Mouse (Mus musculus) neural tube, embryonic 15.5 days (tissue): Measurements from ENCODE around the gene Mycbp2. TPM values are rescaled to one million over a fixed set of nuclear protein-coding genes. Genes with fewer than 3 reads are reported as not detected.

Experiments
- ATAC-seq: fragments of 200-750 bp; cut with Nextera tagmentation; 2 replicates; pipeline ENCODE4 v1.8.0; 2017; ENCODE audit warnings: mild to moderate bottlenecking, moderate TSS enrichment, moderate library complexity; ENCODE audit not compliant: low FRiP score
- H3K27ac ChIP-seq: fragments of 300-500 bp; sonication (generic); replicated peaks from 2 replicates; pipeline ENCODE4 v1.5.1; 2015; ENCODE audit warnings: mild to moderate bottlenecking, inconsistent platforms
- H3K27me3 ChIP-seq: fragments of 300-500 bp; sonication (generic); replicated peaks from 2 replicates; pipeline ENCODE4 v1.6.1; 2015; ENCODE audit warnings: inconsistent platforms
- H3K36me3 ChIP-seq: fragments of 300-500 bp; sonication (generic); 2 replicates; pipeline ENCODE4 v1.6.1; 2015; ENCODE audit warnings: inconsistent platforms
- H3K4me1 ChIP-seq: fragments of 300-500 bp; sonication (generic); 2 replicates; pipeline ENCODE4 v1.6.1; 2015; ENCODE audit warnings: inconsistent platforms
- H3K4me2 ChIP-seq: fragments of 300-500 bp; sonication (generic); 2 replicates; pipeline ENCODE4 v1.6.1; 2015; ENCODE audit warnings: inconsistent platforms, mild to moderate bottlenecking, moderate library complexity
- H3K4me3 ChIP-seq: fragments of 300-500 bp; sonication (generic); replicated peaks from 2 replicates; pipeline ENCODE4 v1.5.1; 2015; ENCODE audit warnings: mild to moderate bottlenecking, inconsistent platforms
- H3K9ac ChIP-seq: fragments of 300-500 bp; sonication (generic); replicated peaks from 2 replicates; pipeline ENCODE4 v1.6.1; 2015; ENCODE audit warnings: mild to moderate bottlenecking, inconsistent platforms
- H3K9me3 ChIP-seq: fragments of 300-500 bp; sonication (generic); replicated peaks from 2 replicates; pipeline ENCODE4 v1.6.1; 2016; ENCODE audit warnings: inconsistent platforms
- WGBS: fragments of 180-500 bp; shearing (Covaris S2); methylation state at CpG from one replicate; pipeline ENCODE4 v1.1.7; 2015; ENCODE audit warnings: mixed read lengths; 5-methylcytosine and 5-hydroxymethylcytosine counted together
- polyA plus RNA-seq: library from polyadenylated mRNA; unstranded; fragments of >200 nt; fragmentation: Nextera tagmentation; extraction: Ambion mirVana; gene quantifications from 2 replicates; pipeline ENCODE4 v1.2.1, GENCODE M21; 2015

The Mycbp2 gene
- polyA plus RNA-seq, 1 experiment from 2014 or later = 57.9 TPM

DNA sequence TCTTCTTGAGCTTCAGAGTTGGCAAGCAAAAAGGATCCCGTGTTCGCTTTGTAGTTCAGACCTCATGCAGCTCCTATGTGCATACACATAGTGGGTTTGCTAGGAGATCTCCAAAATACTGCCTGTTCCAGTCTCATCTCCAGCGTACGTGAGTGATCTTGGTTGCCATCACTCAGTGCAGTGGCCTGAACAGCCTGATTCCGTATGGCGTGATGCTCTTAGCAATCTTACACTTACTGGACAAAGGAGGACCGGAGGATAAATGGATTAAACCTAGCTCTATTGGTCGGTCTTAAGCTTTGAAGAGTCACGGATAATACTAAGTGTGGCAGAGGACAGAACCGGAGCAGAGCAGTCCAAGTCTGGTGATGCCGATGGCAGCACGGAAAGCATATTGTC is 277.1 kb downstream of the Mycbp2 start:
- Histone ChIP-seq H3K4me1 (peaks cover 15% of the 10 kb centered on the region), H3K9me3 (no peaks in the 10 kb centered on the region), H3K9ac (peak overlapping the region; percentile 63), H3K4me3 (peak overlapping the region; percentile 69), H3K27ac (peak overlapping the region; percentile 82), H3K36me3 (peaks cover 7% of the 10 kb centered on the region; the same call in 1 of the 2 replicates), H3K27me3 (no peaks in the 10 kb centered on the region), H3K4me2 (peak overlapping the region; percentile 87)
- peak; percentile 70; the same call in 1 of the 2 replicates for ATAC-seq
- WGBS = 17% methylated on average over 12 of the region's 12 CpGs

DNA sequence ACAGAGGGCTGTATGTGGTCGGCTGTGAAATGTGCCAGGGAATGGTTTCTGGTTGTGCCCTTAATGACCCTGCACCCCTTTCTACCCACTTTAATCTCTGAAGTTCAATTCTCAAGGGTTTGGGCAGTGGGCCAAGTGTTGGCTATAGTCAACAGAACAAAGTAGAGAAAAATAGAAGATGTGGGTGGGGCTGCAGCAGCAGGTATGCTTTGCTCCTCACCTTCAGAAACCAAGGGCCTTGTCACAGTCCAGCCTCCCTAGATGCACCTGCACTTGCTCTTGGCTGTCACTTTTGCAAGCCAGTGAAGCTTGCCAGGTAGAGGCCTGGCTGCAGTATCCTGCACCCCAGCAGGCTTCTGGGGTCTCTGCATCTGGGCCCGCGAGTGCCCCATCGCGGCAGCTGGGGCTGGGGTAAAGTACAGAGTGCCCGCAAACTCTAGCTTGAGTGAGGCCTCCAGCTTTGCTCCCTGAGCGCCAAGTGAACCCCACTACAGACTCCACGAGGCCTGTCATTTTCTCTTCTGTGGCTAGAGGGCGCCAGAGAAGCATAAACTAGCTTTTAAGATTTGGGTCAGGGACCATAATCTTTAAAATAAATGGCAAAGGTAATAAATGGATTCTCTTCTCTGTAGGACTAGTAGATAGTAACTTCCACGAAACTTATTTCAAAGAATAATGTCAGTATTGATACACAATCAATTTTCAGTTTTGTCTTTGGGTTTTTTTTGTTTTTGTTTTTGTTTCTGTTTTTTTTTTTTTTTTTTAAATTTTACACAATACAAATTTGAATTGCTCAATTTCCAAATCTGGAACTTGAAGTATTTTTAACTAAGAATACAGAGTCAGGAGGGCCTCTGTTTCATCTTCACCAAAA is 281.1 kb downstream of the Mycbp2 start:
- no peak for ATAC-seq
- no peak overlapping the region for H3K4me2 ChIP-seq
- no peaks in the 10 kb centered on the region for H3K36me3 ChIP-seq
- no peaks in the 10 kb centered on the region for H3K27me3 ChIP-seq
- no peak overlapping the region for H3K27ac ChIP-seq
- H3K9ac ChIP-seq = no peak overlapping the region
- WGBS = 10% methylated on average over 10 of the region's 10 CpGs
- peaks cover 10% of the 10 kb centered on the region for H3K4me1 ChIP-seq
- H3K4me3 ChIP-seq = no peak overlapping the region
- H3K9me3 ChIP-seq = no peaks in the 10 kb centered on the region

Other genes starting within 250 kb of the Mycbp2 start
- 18.5 and 20.0 TPM in 2 replicates for gene Fbxl3, start 247.2 kb downstream of the Mycbp2 start, polyA plus RNA-seq
- gene Scel, start 166.5 kb upstream of the Mycbp2 start, polyA plus RNA-seq = 0.14 and 0.45 TPM in 2 replicates